Mouse (Mus musculus): ENCODE measurements around the gene Spint3. TPM values are rescaled to one million over a fixed set of nuclear protein-coding genes. Genes with fewer than 3 reads are reported as not detected.
A peak's percentile ranks its signal among the peaks of the same experiment; 100 is the strongest.
"Not testable (repeated sequence)": the region's sequence is repeated elsewhere in the genome, so short reads cannot be mapped to it uniquely, and the experiment has no call there.

The Spint3 gene
- polyA plus RNA-seq, 1 experiment from 2014 or later, result not detected

GRCm38 (mm10) chr2:164593494-164593893 is 20.2 kb upstream of the Spint3 start, which contains the start of gene Eppin:
TSS of gene Eppin (minus strand) at chr2:164593594.
- Histone ChIP-seq H3K4me1 (ENCODE audit: control insufficient read depth, low read depth, low read length) (no peaks in the 10 kb centered on the region), H3K27me3 (ENCODE audit: control insufficient read depth, insufficient read depth, low read depth, low read length) (no peaks in the 10 kb centered on the region), H3K9me3 (replicated peaks; ENCODE audit: control insufficient read depth, low read length) (no peaks in the 10 kb centered on the region), H3K27ac (ENCODE audit: low read length) (no peak within 1 kb of the TSS), H3K36me3 (ENCODE audit: control insufficient read depth, insufficient read depth) (no peaks in the 10 kb centered on the region), H3K9ac (ENCODE audit: low read depth, low read length) (no peak within 1 kb of the TSS), H3K4me2 (ENCODE audit: low read depth, low read length) (no peak within 1 kb of the TSS), H3K4me3 (ENCODE audit: low read depth, low read length) (no peak within 1 kb of the TSS)
- ATAC-seq (ENCODE audit: low read depth), result no peak
- 43% methylated on average over 4 of the region's 4 CpGs for WGBS (ENCODE audit: insufficient replicate concordance)

- WGBS (ENCODE audit: insufficient replicate concordance), result 8% methylated on average over 4 of the region's 4 CpGs
- no peaks in the 10 kb centered on the region for H3K36me3 ChIP-seq (ENCODE audit: control insufficient read depth, insufficient read depth)
- H3K27ac ChIP-seq (ENCODE audit: low read length), result no peak overlapping the region
- H3K9me3 ChIP-seq (replicated peaks; ENCODE audit: control insufficient read depth, low read length), result no peaks in the 10 kb centered on the region
- H3K4me2 ChIP-seq (ENCODE audit: low read depth, low read length), result no peak overlapping the region
- H3K4me1 ChIP-seq (ENCODE audit: control insufficient read depth, low read depth, low read length), result no peaks in the 10 kb centered on the region
- no peak overlapping the region for H3K9ac ChIP-seq (ENCODE audit: low read depth, low read length)
- H3K27me3 ChIP-seq (ENCODE audit: control insufficient read depth, insufficient read depth, low read depth, low read length), result no peaks in the 10 kb centered on the region
- ATAC-seq (ENCODE audit: low read depth), result no peak
- H3K4me3 ChIP-seq (ENCODE audit: low read depth, low read length), result no peak overlapping the region
These were observed 18.8 kb upstream of the Spint3 start for GRCm38 (mm10) chr2:164592014-164592413.

GRCm38 (mm10) chr2:164585025-164585725 is 11.9 kb upstream of the Spint3 start, which contains the start of gene Wfdc6a:
TSS of gene Wfdc6a (minus strand) at chr2:164585447.
- H3K27ac ChIP-seq (ENCODE audit: low read length); H3K4me1 ChIP-seq (ENCODE audit: control insufficient read depth, low read depth, low read length); H3K27me3 ChIP-seq (ENCODE audit: control insufficient read depth, insufficient read depth, low read depth, low read length); H3K4me2 ChIP-seq (ENCODE audit: low read depth, low read length); H3K9ac ChIP-seq (ENCODE audit: low read depth, low read length); H3K4me3 ChIP-seq (ENCODE audit: low read depth, low read length); H3K36me3 ChIP-seq (ENCODE audit: control insufficient read depth, insufficient read depth); ATAC-seq (ENCODE audit: low read depth); H3K9me3 ChIP-seq (replicated peaks; ENCODE audit: control insufficient read depth, low read length): not testable (repeated sequence)
- WGBS (ENCODE audit: insufficient replicate concordance), result 47% methylated on average over 13 of the region's 13 CpGs

- 48% methylated on average over 5 of the region's 5 CpGs for WGBS (ENCODE audit: insufficient replicate concordance)
- no peak overlapping the region for H3K4me2 ChIP-seq (ENCODE audit: low read depth, low read length)
- ATAC-seq (ENCODE audit: low read depth), result no peak
- no peak overlapping the region for H3K27ac ChIP-seq (ENCODE audit: low read length)
- no peaks in the 10 kb centered on the region; the same call in 1 of the 2 replicates for H3K4me1 ChIP-seq (ENCODE audit: control insufficient read depth, low read depth, low read length)
- no peak overlapping the region for H3K9ac ChIP-seq (ENCODE audit: low read depth, low read length)
- no peaks in the 10 kb centered on the region for H3K9me3 ChIP-seq (replicated peaks; ENCODE audit: control insufficient read depth, low read length)
- H3K4me3 ChIP-seq (ENCODE audit: low read depth, low read length), result no peak overlapping the region
- H3K27me3 ChIP-seq (ENCODE audit: control insufficient read depth, insufficient read depth, low read depth, low read length), result peaks cover 24% of the 10 kb centered on the region
- H3K36me3 ChIP-seq (ENCODE audit: control insufficient read depth, insufficient read depth), result no peaks in the 10 kb centered on the region
These were observed 5.8 kb downstream of the Spint3 start for GRCm38 (mm10) chr2:164567460-164567859.

- no peak for ATAC-seq (ENCODE audit: low read depth)
- Histone ChIP-seq H3K4me2 (ENCODE audit: low read depth, low read length) (no peak overlapping the region), H3K4me1 (ENCODE audit: control insufficient read depth, low read depth, low read length) (no peaks in the 10 kb centered on the region; the same call in 1 of the 2 replicates), H3K27ac (ENCODE audit: low read length) (no peak overlapping the region), H3K9ac (ENCODE audit: low read depth, low read length) (no peak overlapping the region), H3K4me3 (ENCODE audit: low read depth, low read length) (no peak overlapping the region), H3K9me3 (replicated peaks; ENCODE audit: control insufficient read depth, low read length) (no peaks in the 10 kb centered on the region), H3K27me3 (ENCODE audit: control insufficient read depth, insufficient read depth, low read depth, low read length) (peaks cover 29% of the 10 kb centered on the region), H3K36me3 (ENCODE audit: control insufficient read depth, insufficient read depth) (no peaks in the 10 kb centered on the region)
- 50% methylated on average over 2 of the region's 2 CpGs for WGBS (ENCODE audit: insufficient replicate concordance)
These were observed 6.3 kb downstream of the Spint3 start for GRCm38 (mm10) chr2:164566997-164567396.

- Histone ChIP-seq H3K9ac (ENCODE audit: low read depth, low read length) (no peak overlapping the region), H3K36me3 (ENCODE audit: control insufficient read depth, insufficient read depth) (no peaks in the 10 kb centered on the region), H3K4me3 (ENCODE audit: low read depth, low read length) (no peak overlapping the region), H3K27ac (ENCODE audit: low read length) (no peak overlapping the region), H3K9me3 (replicated peaks; ENCODE audit: control insufficient read depth, low read length) (no peaks in the 10 kb centered on the region), H3K4me1 (ENCODE audit: control insufficient read depth, low read depth, low read length) (no peaks in the 10 kb centered on the region; the same call in 1 of the 2 replicates), H3K4me2 (ENCODE audit: low read depth, low read length) (no peak overlapping the region), H3K27me3 (ENCODE audit: control insufficient read depth, insufficient read depth, low read depth, low read length) (peaks cover 32% of the 10 kb centered on the region)
- 42% methylated on average over 5 of the region's 5 CpGs for WGBS (ENCODE audit: insufficient replicate concordance)
- no peak for ATAC-seq (ENCODE audit: low read depth)
These were observed 8.9 kb downstream of the Spint3 start for GRCm38 (mm10) chr2:164564346-164564745.

- no peaks in the 10 kb centered on the region; the same call in 1 of the 2 replicates for H3K4me1 ChIP-seq (ENCODE audit: control insufficient read depth, low read depth, low read length)
- H3K9ac ChIP-seq (ENCODE audit: low read depth, low read length), result peak overlapping the region; percentile 21; the same call in 1 of the 2 replicates
- H3K36me3 ChIP-seq (ENCODE audit: control insufficient read depth, insufficient read depth), result no peaks in the 10 kb centered on the region
- H3K4me2 ChIP-seq (ENCODE audit: low read depth, low read length), result peak overlapping the region; percentile 58
- peaks cover 32% of the 10 kb centered on the region for H3K27me3 ChIP-seq (ENCODE audit: control insufficient read depth, insufficient read depth, low read depth, low read length)
- peak overlapping the region; percentile 33 for H3K4me3 ChIP-seq (ENCODE audit: low read depth, low read length)
- under 1% methylated on average over 32 of the region's 32 CpGs for WGBS (ENCODE audit: insufficient replicate concordance)
- no peaks in the 10 kb centered on the region for H3K9me3 ChIP-seq (replicated peaks; ENCODE audit: control insufficient read depth, low read length)
- H3K27ac ChIP-seq (ENCODE audit: low read length), result no peak overlapping the region
- ATAC-seq (ENCODE audit: low read depth), result no peak
These were observed 9.8 kb downstream of the Spint3 start for GRCm38 (mm10) chr2:164563339-164564038.

GRCm38 (mm10) chr2:164562391-164563188 is 10.7 kb downstream of the Spint3 start, which contains the start of gene Wfdc2:
TSS of gene Wfdc2 (plus strand) at chr2:164562413.
- peak within 1 kb of the TSS; percentile 33 for H3K4me3 ChIP-seq (ENCODE audit: low read depth, low read length)
- no peak within 1 kb of the TSS for H3K27ac ChIP-seq (ENCODE audit: low read length)
- H3K9ac ChIP-seq (ENCODE audit: low read depth, low read length), result no peak within 1 kb of the TSS; the same call in 1 of the 2 replicates
- peaks cover 32% of the 10 kb centered on the region for H3K27me3 ChIP-seq (ENCODE audit: control insufficient read depth, insufficient read depth, low read depth, low read length)
- 14% methylated on average over 24 of the region's 24 CpGs for WGBS (ENCODE audit: insufficient replicate concordance)
- no peaks in the 10 kb centered on the region for H3K36me3 ChIP-seq (ENCODE audit: control insufficient read depth, insufficient read depth)
- H3K4me2 ChIP-seq (ENCODE audit: low read depth, low read length), result peak within 1 kb of the TSS; percentile 58
- no peaks in the 10 kb centered on the region for H3K9me3 ChIP-seq (replicated peaks; ENCODE audit: control insufficient read depth, low read length)
- no peaks in the 10 kb centered on the region; the same call in 1 of the 2 replicates for H3K4me1 ChIP-seq (ENCODE audit: control insufficient read depth, low read depth, low read length)
- ATAC-seq (ENCODE audit: low read depth), result no peak
